Mouse (Mus musculus): Measurements from ENCODE around the gene Ascl1. TPM values are rescaled to one million over a fixed set of nuclear protein-coding genes. Genes with fewer than 3 reads are reported as not detected.

The Ascl1 gene
- total RNA-seq, 2 experiments from 2014 or later = 4.3 to 7.8 TPM

Other genes with a start within 250 kb of the Ascl1 start
- under 1 TPM; 0.20 to 0.32 TPM for gene Pah, start 28.1 kb upstream of the Ascl1 start, total RNA-seq (2021)